Mouse (Mus musculus) embryo, embryonic 11 days (tissue): Measurements from ENCODE around the gene Bend6.
A peak's percentile ranks its signal among the peaks of the same experiment; 100 is the strongest.

Experiments used
- DNase-seq: peaks from one replicate; pipeline ENCODE4 v3.0.0-alpha.2; 2015

The Bend6 gene

DNA sequence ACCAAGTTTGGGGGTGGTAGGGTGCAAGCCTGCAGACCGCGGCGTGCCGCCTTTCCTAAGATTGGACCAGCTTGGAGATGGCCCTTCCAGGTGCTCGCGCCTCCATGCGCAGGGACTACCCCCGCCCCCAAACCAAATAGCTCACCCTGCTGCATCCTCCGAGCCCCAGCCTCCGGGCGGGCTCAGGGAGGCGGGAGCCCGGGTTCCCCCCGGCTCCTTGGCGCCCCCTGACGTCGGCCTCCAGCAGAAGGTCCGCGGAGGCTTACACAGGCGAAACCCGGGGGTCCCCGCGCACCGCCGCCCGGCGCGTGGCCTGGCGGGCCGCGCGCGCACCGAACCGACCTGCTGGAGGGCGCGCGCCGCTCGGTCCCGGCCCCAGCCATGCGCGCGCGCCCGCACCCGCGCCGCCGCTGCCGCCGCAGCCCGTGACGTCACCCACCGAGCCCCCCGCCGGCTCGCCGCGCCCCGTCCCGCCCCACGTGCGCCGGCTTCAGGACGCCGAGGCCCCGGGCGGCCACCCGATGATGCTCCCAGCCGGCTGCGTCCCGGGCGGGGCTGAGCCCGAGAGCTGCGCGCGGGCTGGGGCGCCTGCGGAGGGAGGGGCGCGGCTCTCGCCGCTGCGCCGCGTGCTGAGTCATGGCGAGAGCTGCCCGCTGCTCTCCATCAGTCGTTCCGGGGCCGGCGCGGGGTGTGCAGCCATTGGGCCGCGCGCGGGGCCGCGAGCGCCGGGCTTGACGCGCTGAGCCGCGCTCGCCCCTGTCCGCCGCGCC, at the start of gene Bend6:
Bend6 (minus strand) TSS at position 396 of the 770 bp plus-strand sequence.
- DNase-seq, result peak; percentile 86

DNA sequence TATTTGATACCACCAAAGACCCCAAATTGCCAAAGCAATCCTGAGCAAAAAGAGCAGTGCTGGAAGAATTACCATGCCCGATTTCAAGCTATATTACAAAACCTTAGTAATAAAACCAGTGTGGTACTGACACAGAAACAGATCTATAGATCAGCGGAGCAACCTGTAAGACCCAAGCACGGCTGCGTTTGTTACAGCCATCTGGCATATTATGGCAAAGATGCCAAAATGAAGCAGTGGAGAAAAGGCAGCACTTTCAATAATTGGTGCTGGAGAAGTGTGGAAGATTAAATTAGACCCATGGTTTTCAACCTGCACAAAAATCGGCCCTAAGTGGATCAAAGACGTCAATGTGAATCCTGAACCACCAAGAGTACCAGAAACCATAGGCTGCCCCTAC, 48.0 kb upstream of the Bend6 start:
- no peak for DNase-seq

DNA sequence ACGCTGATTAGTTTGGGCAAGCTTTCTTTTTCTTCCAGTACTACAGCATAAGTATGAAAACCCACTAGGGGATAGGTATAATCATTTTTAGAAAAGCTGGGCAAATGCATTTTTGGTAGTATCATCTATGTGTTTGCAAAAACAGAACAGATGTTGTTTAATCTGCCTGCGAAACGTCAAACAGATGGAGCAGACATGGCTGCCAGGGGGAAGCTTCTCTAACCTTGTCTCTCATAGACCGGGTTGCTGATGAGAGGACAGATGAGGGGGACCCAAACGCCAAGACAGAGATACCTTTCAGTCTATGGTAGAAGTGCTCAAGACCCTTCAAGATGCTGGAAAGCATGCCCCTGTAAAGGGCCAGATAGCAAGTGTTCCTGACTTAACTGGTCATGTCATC, 40.9 kb upstream of the Bend6 start:
- DNase-seq, result no peak

DNA sequence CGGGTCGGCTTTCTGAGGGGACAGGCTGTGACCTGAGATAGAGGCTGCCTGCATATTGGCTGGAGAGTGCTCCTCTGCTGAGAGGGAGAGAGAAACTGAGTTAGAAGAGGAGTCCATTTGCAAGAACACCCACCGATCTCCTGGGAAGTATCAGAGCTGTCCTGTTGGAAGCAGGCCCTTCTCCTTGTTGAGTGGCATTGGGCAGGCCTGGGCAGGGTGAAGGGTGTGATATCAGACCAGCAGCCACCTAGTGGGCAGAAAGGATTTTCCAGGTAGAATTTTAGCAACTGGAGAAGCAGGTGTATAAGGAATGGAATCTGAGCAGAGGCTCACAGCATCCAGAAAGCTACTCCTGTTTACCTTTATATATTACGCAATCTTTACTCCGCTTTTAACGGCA, 40.2 kb upstream of the Bend6 start:
- DNase-seq, result no peak

DNA sequence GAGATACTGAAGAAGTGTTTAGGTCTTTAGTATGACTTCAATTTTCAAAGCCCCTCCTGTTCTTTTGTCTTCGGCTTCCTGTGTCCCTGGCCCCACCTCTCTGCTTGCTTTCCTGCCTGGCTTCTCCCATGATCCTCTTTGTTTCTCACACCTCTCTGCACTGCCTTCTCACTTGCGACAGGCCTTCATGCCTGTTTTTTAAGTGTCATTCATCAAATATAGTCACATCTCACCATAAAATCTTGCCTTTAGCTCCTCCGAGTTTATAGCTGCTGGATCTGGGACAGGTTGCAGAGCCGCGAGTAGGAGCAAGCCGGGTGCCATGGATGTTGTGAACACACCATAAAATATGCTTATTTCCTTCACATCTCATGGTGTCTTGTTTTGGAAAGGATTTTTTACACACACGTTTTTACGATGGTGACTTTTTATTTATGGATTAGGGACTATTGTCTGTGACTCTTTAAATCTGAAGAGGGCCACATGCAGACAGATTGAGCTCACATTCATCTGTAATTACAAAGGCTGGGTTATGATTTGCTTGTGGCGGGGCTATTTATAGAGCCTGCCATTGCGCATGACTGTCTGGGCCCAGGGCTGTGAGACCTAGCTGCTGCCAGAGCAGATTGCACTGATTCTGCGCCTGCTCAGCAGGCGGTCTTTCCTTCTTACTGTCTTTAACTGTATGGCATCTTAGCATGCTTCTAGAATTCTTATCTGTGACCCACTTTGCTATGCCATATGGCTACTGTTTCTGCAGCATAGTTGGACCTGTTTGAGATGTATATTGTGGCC, 39.2 kb upstream of the Bend6 start:
- DNase-seq, result no peak

DNA sequence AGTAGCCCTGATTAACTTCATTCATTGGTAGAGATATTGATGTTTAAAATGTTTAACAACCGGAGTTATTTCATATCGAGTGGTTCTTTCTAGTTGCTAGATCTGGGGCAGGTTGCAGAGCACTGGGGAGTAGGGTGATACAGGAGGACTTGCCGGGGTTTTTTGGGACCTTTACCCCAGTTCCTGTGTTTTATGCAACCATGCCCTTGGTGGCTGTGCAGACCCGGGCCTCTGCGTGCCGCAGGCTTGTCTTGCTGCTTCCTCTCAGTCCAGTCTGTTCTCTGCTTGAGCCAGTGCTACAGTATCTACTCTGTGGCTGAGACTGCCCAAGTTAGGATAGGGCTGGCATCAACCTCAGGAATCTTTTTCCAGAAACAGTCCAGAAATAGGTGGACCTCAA, 38.1 kb upstream of the Bend6 start:
- DNase-seq, result no peak

DNA sequence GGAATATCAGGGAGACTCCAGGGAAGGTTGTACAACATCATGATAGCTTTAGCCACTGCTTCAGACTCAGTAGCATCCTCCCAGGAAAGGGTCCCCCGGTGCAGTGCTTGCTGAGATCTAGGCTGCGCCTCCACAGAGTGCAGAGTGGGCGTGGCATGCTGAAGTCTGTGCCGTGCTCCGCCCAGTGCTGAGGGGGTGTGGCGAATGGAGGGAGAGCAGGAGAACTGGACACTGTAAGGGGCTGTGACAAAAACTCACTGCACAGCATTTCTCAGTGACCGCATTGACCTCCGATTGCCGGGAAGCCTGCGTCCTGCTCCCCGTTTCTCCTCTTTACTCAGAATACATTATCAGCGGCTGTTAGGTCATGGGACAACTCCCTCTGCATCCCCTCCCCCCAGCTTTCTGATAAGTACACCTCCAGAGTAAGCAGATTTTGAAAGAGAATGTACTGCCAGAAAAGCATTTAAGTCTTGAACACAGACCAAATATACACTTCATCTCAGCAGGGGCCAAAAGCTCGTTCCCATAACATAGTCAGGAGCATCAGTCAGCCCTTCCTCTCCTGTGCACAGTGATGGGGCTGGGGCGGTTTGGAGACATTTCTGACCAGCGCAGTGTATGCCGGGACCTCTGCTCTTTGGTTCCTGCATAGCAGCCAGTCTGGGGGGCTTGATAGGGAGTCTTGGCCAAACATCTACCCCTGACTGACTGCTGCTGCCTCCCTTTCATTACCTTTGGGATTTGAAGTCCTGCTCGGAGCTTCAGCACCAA, 37.5 kb upstream of the Bend6 start:
- DNase-seq, result peak; percentile 39

DNA sequence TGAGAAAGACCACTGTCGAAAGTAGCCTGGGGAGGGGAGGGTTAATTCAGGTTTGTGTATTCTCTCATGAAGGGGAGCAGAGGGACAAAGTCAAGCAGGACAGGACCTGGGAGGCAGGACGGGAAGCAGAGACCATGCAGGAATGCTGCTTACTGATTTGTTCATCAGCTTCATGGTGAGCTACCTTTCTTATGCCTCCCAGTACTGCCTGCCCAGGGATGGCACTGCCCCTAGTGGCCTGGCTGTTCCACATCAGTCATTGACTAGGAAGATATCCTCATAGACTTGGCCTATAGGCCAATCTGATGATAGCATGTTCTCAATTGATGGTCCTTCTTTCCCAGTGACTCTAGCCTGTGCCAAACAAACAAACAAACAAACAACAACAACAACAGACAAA, 36.3 kb upstream of the Bend6 start:
- DNase-seq, result no peak

DNA sequence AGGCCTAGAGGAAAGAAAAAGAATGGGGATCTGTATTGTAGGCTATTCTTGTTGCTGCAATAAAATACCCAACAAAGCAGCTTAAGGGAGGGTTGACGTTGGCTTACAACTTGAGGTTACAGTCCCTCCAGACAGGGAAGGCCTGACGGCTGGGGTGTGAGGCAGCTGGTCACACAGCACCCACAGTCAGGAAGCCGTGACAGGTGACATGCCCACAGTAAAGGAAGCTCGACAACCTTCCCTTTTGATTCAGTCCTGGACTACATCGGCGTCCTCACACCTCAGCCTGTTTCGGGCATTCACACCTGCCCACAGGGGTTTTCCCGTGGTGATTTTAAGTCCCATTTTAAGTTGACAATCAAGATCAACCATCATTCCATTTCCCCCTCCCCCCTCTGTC, 35.0 kb upstream of the Bend6 start:
- DNase-seq, result no peak

DNA sequence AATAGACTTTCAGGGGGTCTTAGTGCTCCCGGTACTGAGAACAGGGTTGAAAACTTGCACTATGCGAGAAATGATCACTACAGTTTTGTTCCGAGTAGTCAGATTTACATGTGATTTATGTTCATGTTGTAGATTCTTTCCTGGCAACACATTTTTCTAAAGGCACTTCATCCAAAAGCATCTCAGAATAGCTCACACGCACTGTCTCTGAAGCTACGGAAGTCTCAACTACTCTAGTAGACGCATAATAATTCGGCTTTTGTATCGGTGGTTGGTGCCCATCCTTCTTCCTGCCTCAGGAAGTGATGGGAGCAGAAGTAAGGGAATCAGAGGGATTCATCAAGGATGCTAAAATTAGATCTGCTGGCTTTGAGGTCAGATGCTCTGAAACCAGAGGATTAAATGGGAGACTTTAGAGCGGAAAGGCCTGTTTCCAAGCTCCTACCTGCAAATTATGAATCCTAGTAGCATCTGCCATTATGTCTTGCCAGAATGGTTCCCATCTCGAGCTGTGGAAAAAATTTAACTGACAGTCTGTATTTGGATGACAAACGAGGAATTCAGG, 32.8 kb upstream of the Bend6 start:
- DNase-seq, result no peak

DNA sequence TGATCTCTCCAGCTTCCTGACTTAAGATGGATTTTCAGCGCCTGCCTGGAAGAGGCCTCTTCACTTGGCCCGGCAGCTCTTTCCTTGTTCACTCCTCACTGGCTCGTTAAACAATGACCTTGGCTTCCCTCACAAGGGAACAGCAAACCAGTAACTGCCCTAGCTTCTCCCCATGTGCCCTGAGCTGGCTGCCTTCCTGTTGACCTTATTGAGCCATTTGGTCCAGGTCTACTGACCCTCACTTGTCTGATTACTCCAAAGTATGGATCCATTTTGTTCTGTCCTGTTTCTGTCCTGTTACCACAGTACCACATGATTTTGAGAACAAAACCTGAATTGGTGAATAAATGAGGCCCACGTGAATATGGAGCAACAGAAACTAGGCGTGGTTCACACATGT, 32.2 kb upstream of the Bend6 start:
- DNase-seq, result no peak

DNA sequence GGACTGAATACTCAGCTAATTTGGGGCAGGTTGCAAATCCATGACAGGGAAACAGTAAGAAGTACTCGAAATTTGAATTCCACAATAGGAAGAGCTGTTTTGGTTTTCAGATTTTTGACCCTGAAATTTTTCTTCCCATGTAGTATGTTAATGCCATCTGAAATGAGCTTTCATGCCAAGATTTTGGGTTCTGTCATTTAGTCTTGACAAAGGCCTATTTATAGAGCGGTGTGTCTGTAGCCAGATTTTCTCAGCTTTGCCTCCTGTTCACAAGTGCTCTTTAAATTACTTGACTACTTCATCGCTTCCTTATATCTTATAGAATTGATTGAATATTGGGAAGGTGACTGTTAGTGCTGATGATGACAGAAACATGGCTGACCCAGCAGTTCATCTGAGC, 28.3 kb upstream of the Bend6 start:
- DNase-seq, result no peak

DNA sequence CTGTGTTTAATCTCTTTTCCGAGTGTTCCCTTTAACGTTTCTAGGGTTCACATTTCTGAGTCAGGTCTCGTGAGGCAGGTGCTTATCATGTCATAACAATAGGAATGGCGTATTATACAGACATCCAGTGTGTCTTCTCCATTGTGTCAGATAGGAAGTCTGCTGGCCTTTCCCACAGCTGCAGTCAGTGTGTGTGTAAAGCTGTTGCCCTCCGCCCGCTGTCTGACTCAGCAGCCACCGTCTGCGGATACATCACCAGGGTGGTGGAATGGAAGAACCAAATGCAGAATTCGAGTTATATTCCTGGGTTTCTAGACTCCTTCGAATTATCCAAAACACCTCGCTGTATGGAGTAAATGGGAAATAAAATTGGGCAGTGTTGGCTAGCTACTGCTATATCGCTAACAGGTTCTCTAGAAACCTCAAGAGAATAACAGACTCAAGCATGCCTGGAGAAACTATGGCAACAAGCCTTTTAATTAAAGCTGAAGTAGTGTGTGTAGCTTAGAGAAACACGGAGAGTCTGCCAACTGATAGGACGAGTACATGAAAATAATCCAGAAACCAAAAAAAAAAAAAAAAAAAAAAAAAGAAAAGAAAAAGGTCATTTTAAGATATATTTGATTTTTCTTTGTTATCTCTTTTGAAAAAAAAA, 25.4 kb upstream of the Bend6 start:
- DNase-seq, result no peak

DNA sequence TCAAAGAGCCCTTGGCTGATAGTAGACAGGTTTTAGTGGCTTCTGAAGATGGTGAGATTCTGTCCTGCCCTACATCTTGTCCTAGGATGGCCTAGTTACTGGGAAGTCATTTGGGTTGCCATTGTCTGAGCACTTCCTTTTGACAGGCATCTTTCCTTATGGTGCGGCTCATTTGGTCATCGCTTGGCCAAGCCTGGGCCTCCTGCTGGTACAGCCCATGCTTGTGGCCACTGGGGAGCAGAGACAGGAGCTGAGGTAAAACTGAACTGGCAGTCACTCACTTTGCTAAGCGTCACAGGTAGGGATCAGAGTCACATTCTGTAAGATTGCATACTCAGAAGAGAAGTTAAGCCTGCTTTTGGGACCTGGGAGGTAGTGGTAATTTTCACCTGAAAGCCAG, 24.6 kb upstream of the Bend6 start:
- DNase-seq, result no peak

DNA sequence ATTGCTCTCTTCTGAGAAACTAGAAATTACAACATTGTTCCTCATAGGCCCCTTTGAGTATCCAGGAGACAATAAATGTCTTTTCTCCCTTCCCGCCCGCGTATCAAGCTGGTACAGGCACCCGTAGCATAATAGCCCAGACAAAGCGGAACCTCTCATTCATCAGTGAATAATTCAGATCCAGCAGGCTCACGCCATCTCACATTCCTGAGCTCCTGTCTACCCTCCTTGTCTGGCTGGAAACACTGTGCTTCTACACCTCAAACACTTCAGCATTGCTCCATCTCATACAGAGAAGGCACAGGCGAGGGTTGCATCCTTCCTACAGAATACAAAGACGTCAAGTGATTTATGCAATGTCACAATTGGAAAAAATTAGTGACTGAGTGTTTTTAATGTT, 24.2 kb upstream of the Bend6 start:
- DNase-seq, result no peak

DNA sequence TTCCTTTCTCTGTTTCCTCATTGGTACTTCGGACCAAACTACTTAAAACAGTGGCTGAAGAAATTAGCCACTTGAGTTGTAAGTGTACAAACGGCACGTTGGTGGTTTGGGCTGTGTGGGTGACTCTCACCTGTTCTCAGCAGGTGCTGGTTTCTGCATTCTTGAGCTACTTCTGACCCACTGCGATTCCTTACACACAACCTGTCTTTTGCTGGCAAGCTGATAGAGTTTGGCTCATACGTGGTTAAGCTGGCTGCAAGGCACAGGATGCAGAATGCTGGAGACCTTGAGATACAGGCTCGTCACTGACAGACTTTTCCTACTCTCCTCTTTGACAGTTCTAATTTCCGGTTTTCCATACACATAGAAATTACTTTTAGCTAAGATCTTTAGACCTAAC, 19.9 kb upstream of the Bend6 start:
- DNase-seq, result no peak

DNA sequence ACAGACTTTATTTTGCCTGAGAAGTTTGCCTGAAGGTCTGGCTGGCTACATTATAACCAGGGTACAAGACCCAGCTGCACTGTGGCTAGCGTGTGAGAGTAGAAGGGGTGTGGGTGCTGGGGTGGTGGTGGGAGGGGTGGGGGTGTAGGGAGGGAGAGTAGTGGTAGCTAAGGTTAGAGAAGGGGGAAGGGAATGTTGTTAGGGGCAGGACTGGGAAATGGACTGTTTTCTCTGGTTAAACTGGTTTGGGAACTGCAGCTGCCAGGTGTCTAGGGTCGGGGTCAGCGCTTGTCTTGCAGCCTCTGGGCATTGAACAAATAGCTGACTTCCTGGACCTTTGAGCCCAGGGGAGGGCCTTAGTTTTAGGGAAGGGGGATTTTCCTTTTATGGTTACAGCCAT, 17.7 kb upstream of the Bend6 start:
- peak; percentile 33 for DNase-seq

DNA sequence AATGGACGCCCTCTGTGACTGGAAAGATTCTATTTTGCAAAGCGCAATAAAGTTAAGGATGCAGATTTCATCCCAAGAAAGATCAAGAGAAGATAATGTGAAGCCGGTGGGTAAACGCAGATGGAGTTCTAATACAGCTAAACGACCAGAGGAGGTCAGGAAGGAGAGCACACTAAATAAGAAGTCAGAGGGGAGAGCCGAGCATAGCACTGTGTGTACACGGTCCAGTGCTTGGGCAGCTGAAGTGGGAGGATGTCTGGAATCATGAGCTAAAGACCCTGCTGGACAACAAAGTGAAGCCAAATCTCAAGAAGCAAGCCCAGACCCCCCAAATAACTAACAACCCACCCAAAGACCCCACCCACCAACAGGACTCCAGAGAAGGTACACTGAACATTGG, 15.4 kb upstream of the Bend6 start:
- DNase-seq, result no peak

DNA sequence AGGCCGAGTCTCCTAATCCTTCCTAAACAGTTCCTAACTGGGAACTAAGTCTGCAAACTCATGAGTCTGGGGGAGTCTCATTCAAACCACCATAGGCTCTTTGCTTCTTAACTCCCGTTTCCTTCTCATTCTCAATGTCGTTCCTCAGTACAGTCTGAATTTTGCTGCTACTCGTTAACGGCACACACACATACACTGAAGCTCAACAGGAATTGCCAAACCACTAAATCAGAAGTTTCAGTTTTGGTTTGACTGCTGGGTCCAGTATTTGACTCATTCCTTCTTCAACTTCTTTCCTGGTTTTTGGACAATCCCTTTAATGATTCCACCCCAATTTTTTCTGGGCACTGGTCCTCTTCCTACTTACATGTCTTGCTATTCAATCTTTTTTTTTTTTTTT, 8.9 kb upstream of the Bend6 start:
- no peak for DNase-seq

DNA sequence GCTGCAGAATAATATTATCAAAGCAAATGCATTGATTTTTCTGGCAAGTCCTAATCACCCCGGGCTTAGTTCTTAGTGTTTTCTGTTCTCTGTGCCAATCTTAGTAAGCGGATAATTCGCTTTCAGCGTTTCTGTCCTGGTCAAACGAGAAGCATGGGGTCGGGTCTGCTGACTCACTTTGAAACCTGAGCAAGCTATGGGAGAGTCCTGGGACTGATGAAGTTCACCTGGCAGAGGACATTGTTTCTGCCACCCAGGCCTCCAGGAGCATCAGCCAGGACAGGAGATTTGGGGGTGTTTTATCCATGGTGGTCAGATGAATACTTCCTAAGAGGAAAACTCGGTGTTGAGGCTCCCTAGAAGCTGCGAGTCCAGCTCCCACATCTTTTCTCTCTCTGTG, 4.0 kb upstream of the Bend6 start:
- no peak for DNase-seq

DNA sequence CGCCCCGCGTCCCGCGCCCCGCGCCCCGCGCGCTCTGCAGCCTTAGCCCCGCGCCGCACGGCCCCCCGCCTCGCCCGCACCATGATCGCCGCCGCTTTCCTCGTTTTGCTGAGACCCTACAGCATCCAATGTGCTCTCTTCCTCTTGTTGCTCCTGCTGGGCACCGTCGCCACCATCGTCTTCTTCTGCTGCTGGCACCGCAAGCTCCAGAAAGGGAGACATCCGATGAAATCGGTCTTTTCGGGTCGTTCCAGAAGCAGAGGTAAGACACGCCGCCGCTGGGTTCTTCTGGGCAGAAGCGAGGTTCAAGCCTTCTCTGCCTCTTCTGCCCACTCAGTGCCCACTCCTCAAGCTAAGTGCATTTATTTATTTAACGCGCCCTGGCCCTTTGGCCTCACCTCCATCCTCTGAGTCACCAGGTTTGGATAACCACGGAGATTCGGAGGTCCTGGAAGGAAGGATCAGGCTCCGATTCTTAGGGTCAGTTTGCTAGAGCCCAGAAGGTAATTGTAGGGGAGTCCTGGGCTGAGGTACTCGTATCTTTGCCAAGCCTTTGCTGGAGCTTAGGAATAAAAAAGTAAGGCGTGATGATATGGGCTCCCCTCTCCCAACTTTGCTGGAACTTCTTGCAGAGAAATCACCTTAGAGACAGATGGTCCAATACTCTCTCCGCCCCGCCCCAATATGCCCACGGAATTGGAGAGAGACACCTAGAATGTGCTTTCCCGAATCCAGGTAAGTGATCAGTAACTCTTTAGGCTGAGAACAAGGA, 761 bp upstream of the Bend6 start, which contains the start of gene Dst:
Dst (plus strand) TSS at position 35 of the 772 bp plus-strand sequence.
- no peak for DNase-seq

DNA sequence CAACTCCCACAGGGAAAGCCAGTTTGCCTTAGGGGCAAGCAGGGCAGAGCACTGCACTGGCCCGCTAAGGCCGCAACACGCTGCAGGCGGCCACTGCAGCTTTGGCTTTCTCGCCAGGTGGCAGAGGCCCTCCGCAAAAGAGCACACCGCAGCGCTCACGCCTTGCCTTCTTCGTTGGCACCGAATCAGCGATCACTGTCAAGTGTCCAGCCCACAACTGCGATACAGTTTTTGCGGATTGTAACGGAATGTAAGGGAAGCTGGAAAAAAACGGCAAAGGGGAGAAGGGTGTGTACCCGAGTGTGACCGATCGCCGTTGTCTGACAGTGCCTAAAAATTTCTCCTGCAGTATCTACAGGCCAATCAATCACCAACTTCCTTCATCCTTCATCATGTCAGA, 689 bp downstream of the Bend6 start:
- peak; percentile 65 for DNase-seq
